Mouse (Mus musculus): Measurements from ENCODE around the gene 1600014C23Rik. TPM values are rescaled to one million over a fixed set of nuclear protein-coding genes. Genes with fewer than 3 reads are reported as not detected.

1600014C23Rik gene
- polyA plus RNA-seq, 1 experiment from 2014 or later, result not detected

Other genes starting within 250 kb of the 1600014C23Rik start
- gene Aars2, start 227.0 kb downstream of the 1600014C23Rik start, polyA plus RNA-seq (2016; fragmentation: Nextera tagmentation; extraction: Ambion mirVana), result 23.6 and 25.4 TPM in 2 replicates
- 1.9 TPM in 2 replicates for gene Tcte1, start 210.4 kb downstream of the 1600014C23Rik start, polyA plus RNA-seq (2016; fragmentation: Nextera tagmentation; extraction: Ambion mirVana)
- gene Tmem151b, start 184.2 kb downstream of the 1600014C23Rik start, polyA plus RNA-seq (2016; fragmentation: Nextera tagmentation; extraction: Ambion mirVana), result 10.5 and 13.1 TPM in 2 replicates
- gene Nfkbie, start 178.1 kb downstream of the 1600014C23Rik start, polyA plus RNA-seq (2016; fragmentation: Nextera tagmentation; extraction: Ambion mirVana), result 7.4 and 7.5 TPM in 2 replicates
- 87.6 and 90.5 TPM in 2 replicates for gene Slc35b2, start 170.0 kb downstream of the 1600014C23Rik start, polyA plus RNA-seq (2016; fragmentation: Nextera tagmentation; extraction: Ambion mirVana)
- gene Hsp90ab1, start 160.6 kb downstream of the 1600014C23Rik start, polyA plus RNA-seq (2016; fragmentation: Nextera tagmentation; extraction: Ambion mirVana), result 1,381 and 1,470 TPM in 2 replicates
- 44.7 and 47.9 TPM in 2 replicates for gene Slc29a1, start 134.2 kb downstream of the 1600014C23Rik start, polyA plus RNA-seq (2016; fragmentation: Nextera tagmentation; extraction: Ambion mirVana)
- 4.4 and 6.8 TPM in 2 replicates for gene Mymx, start 131.7 kb downstream of the 1600014C23Rik start, polyA plus RNA-seq (2016; fragmentation: Nextera tagmentation; extraction: Ambion mirVana)
- gene Capn11, start 74.5 kb downstream of the 1600014C23Rik start, polyA plus RNA-seq (2016; fragmentation: Nextera tagmentation; extraction: Ambion mirVana), result 1.1 and 1.4 TPM in 2 replicates
- 101 and 102 TPM in 2 replicates for gene Mrpl14, start 47.5 kb downstream of the 1600014C23Rik start, polyA plus RNA-seq (2016; fragmentation: Nextera tagmentation; extraction: Ambion mirVana)
- 106 and 108 TPM in 2 replicates for gene Tmem63b, start 46.9 kb downstream of the 1600014C23Rik start, polyA plus RNA-seq (2016; fragmentation: Nextera tagmentation; extraction: Ambion mirVana)